Mouse (Mus musculus) B cell, adult 67 days (primary cell): ENCODE results near the gene Pitx1. TPM values are rescaled to one million over a fixed set of nuclear protein-coding genes. Genes with fewer than 3 reads are reported as not detected.

ENCODE experiments used
- total RNA-seq, 2 experiments: library from RNA; stranded (reverse); gene quantifications; 4 replicates each; pipeline ENCODE4 v1.2.4; 2023

Pitx1 gene
- total RNA-seq: not detected

GRCm38 (mm10) chr13:55836142-55836625 lies at the start of gene Pitx1:
Gene Pitx1, minus strand, starts transcription at chr13:55836192.

GRCm38 (mm10) chr13:55784268-55784667 lies 51.7 kb downstream of the Pitx1 start, which contains the start of gene Catsper3:
Gene Catsper3, plus strand, starts transcription at chr13:55784568.

Other genes with a start within 250 kb of the Pitx1 start
- 10 to 100 TPM; 22.3 to 27.8 TPM for gene B4galt7, start 236.3 kb downstream of the Pitx1 start, total RNA-seq
- 10 to 100 TPM; 18.0 to 22.7 TPM for gene Caml, start 213.2 kb downstream of the Pitx1 start, total RNA-seq
- 100 to 1,000 TPM; 100 to 112 TPM for gene Ddx46, start 201.2 kb downstream of the Pitx1 start, total RNA-seq
- gene B230219D22Rik, start 143.1 kb downstream of the Pitx1 start, total RNA-seq: 10 to 100 TPM; 26.3 to 27.5 TPM
- 10 to 100 TPM; 12.7 to 14.1 TPM for gene Txndc15, start 121.5 kb downstream of the Pitx1 start, total RNA-seq
- gene Pcbd2, start 108.8 kb downstream of the Pitx1 start, total RNA-seq: 10 to 100 TPM; 30.4 to 33.7 TPM
- gene Catsper3, start 51.6 kb downstream of the Pitx1 start, total RNA-seq: not detected